Mouse (Mus musculus) forebrain, embryonic 12.5 days (tissue): Measurements from ENCODE around the gene Stk19. TPM values are rescaled to one million over a fixed set of nuclear protein-coding genes. Genes with fewer than 3 reads are reported as not detected.

Experiments
- ATAC-seq: fragments of 200-750 bp; cut with Nextera tagmentation; 2 replicates; pipeline ENCODE4 v1.8.0; 2017; ENCODE audit warnings: moderate TSS enrichment; ENCODE audit not compliant: low FRiP score
- H3K27ac ChIP-seq: fragments of 300-500 bp; sonication (generic); 2 replicates; pipeline ENCODE4 v1.5.1; 2016; ENCODE audit warnings: mild to moderate bottlenecking
- H3K27me3 ChIP-seq: fragments of 300-500 bp; sonication (generic); 2 replicates; pipeline ENCODE4 v1.6.1; 2016; ENCODE audit warnings: mild to moderate bottlenecking
- H3K36me3 ChIP-seq: fragments of 300-500 bp; sonication (generic); replicated peaks from 2 replicates; pipeline ENCODE4 v1.6.1; 2016; ENCODE audit warnings: mild to moderate bottlenecking
- H3K4me1 ChIP-seq: fragments of 300-500 bp; sonication (generic); 2 replicates; pipeline ENCODE4 v1.6.1; 2016
- H3K4me2 ChIP-seq: fragments of 300-500 bp; sonication (generic); 2 replicates; pipeline ENCODE4 v1.6.1; 2016; ENCODE audit warnings: mild to moderate bottlenecking, moderate library complexity
- H3K4me3 ChIP-seq: fragments of 300-500 bp; sonication (generic); replicated peaks from 2 replicates; pipeline ENCODE4 v1.5.1; 2016; ENCODE audit warnings: mild to moderate bottlenecking
- H3K9ac ChIP-seq: fragments of 300-500 bp; sonication (generic); 2 replicates; pipeline ENCODE4 v1.6.1; 2016; ENCODE audit warnings: mild to moderate bottlenecking
- H3K9me3 ChIP-seq: fragments of 300-500 bp; sonication (generic); 2 replicates; pipeline ENCODE4 v1.6.1; 2016
- WGBS: fragments of 180-500 bp; shearing (Covaris S2); methylation state at CpG from one replicate; pipeline ENCODE4 v1.1.7; 2016; 5-methylcytosine and 5-hydroxymethylcytosine counted together
- polyA plus RNA-seq: library from polyadenylated mRNA; unstranded; fragments of >200 nt; fragmentation: Nextera tagmentation; extraction: Ambion mirVana; gene quantifications from 2 replicates; pipeline ENCODE4 v1.2.1, GENCODE M21; 2016

Gene Stk19
- polyA plus RNA-seq = 28.6 and 32.7 TPM in 2 replicates

- Histone ChIP-seq H3K36me3 (peaks cover 51% of the 10 kb centered on the region), H3K4me2 (peak within 1 kb of the TSS; percentile 100), H3K9me3 (no peaks in the 10 kb centered on the region), H3K9ac (peak within 1 kb of the TSS; percentile 78), H3K4me1 (peaks cover 28% of the 10 kb centered on the region), H3K27ac (peak within 1 kb of the TSS; percentile 86), H3K27me3 (no peaks in the 10 kb centered on the region), H3K4me3 (peak within 1 kb of the TSS; percentile 78)
- ATAC-seq = peak; percentile 92
- under 1% methylated on average over 40 of the region's 40 CpGs for WGBS
Measured at GRCm38 (mm10) chr17:34836856-34837221, at the start of gene Stk19, which contains the start of gene Dxo. Stk19 (minus strand) TSS chr17:34836945. Dxo (plus strand) TSS chr17:34837019.

- Histone ChIP-seq H3K27ac (no peak overlapping the region), H3K36me3 (no peaks in the 10 kb centered on the region), H3K9ac (no peak overlapping the region), H3K9me3 (no peaks in the 10 kb centered on the region), H3K4me2 (no peak overlapping the region), H3K4me1 (0 out of 2 replicates have a peak, but pooled peaks cover 6% of the 10 kb centered on the region), H3K27me3 (peaks cover 10% of the 10 kb centered on the region), H3K4me3 (no peak overlapping the region)
- 94% methylated on average over 3 of the region's 3 CpGs for WGBS
- ATAC-seq = no peak
Measured at GRCm38 (mm10) chr17:34885615-34886014, 48.9 kb upstream of the Stk19 start.

- 87% methylated on average over 6 of the region's 6 CpGs for WGBS
- no peak for ATAC-seq
Measured at GRCm38 (mm10) chr17:34884704-34885103, 48.0 kb upstream of the Stk19 start.

GRCm38 (mm10) chr17:34883332-34883731, 46.6 kb upstream of the Stk19 start:
- H3K9ac ChIP-seq = no peak overlapping the region
- 70% methylated on average over 3 of the region's 3 CpGs for WGBS

More at GRCm38 (mm10) chr17:34884704-34885103, 48.0 kb upstream of the Stk19 start:
- no peaks in the 10 kb centered on the region for H3K9me3 ChIP-seq
- H3K27ac ChIP-seq = no peak overlapping the region
- H3K36me3 ChIP-seq = no peaks in the 10 kb centered on the region
- peaks cover 10% of the 10 kb centered on the region for H3K27me3 ChIP-seq
- H3K4me1 ChIP-seq = 0 out of 2 replicates have a peak, but pooled peaks cover 6% of the 10 kb centered on the region
- H3K9ac ChIP-seq = no peak overlapping the region
- H3K4me2 ChIP-seq = no peak overlapping the region
- H3K4me3 ChIP-seq = no peak overlapping the region

GRCm38 (mm10) chr17:34881683-34882310, 45.1 kb upstream of the Stk19 start, which contains the start of gene Gm20547:
Gm20547 (minus strand) TSS chr17:34882042.
- WGBS = 8% methylated on average over 15 of the region's 15 CpGs
- no peak within 1 kb of the TSS for H3K4me3 ChIP-seq
- no peaks in the 10 kb centered on the region for H3K9me3 ChIP-seq
- H3K36me3 ChIP-seq = no peaks in the 10 kb centered on the region
- no peak within 1 kb of the TSS for H3K9ac ChIP-seq
- H3K4me2 ChIP-seq = no peak within 1 kb of the TSS
- H3K27ac ChIP-seq = no peak within 1 kb of the TSS
- 0 out of 2 replicates have a peak, but pooled peaks cover 6% of the 10 kb centered on the region for H3K4me1 ChIP-seq
- ATAC-seq = no peak
- peaks cover 13% of the 10 kb centered on the region for H3K27me3 ChIP-seq

More at GRCm38 (mm10) chr17:34883332-34883731, 46.6 kb upstream of the Stk19 start:
- Histone ChIP-seq H3K4me1 (0 out of 2 replicates have a peak, but pooled peaks cover 6% of the 10 kb centered on the region), H3K36me3 (no peaks in the 10 kb centered on the region), H3K27me3 (peaks cover 10% of the 10 kb centered on the region), H3K4me3 (no peak overlapping the region), H3K27ac (no peak overlapping the region), H3K9me3 (no peaks in the 10 kb centered on the region), H3K4me2 (no peak overlapping the region)
- ATAC-seq = no peak

- no peak overlapping the region for H3K27ac ChIP-seq
- H3K4me3 ChIP-seq = no peak overlapping the region
- no peaks in the 10 kb centered on the region for H3K9me3 ChIP-seq
- H3K9ac ChIP-seq = no peak overlapping the region
- no peak for ATAC-seq
- no peak overlapping the region for H3K4me2 ChIP-seq
- H3K4me1 ChIP-seq = 0 out of 2 replicates have a peak, but pooled peaks cover 6% of the 10 kb centered on the region
- H3K27me3 ChIP-seq = peaks cover 13% of the 10 kb centered on the region
- H3K36me3 ChIP-seq = no peaks in the 10 kb centered on the region
Measured at GRCm38 (mm10) chr17:34881166-34881565, 44.4 kb upstream of the Stk19 start.

- Histone ChIP-seq H3K4me2 (no peak within 1 kb of the TSS), H3K4me3 (no peak within 1 kb of the TSS), H3K9ac (no peak within 1 kb of the TSS), H3K27ac (no peak within 1 kb of the TSS), H3K27me3 (peaks cover 13% of the 10 kb centered on the region), H3K36me3 (no peaks in the 10 kb centered on the region), H3K4me1 (0 out of 2 replicates have a peak, but pooled peaks cover 6% of the 10 kb centered on the region), H3K9me3 (no peaks in the 10 kb centered on the region)
- 66% methylated on average over 11 of the region's 11 CpGs for WGBS
- ATAC-seq = no peak
Measured at GRCm38 (mm10) chr17:34879336-34879879, 42.7 kb upstream of the Stk19 start, which contains the start of gene Zbtb12. Zbtb12 (plus strand) TSS chr17:34879483.

- Histone ChIP-seq H3K9ac (no peak overlapping the region), H3K4me3 (no peak overlapping the region), H3K27ac (no peak overlapping the region), H3K27me3 (0 out of 2 replicates have a peak, but pooled peaks cover 3% of the 10 kb centered on the region), H3K9me3 (no peaks in the 10 kb centered on the region), H3K4me2 (no peak overlapping the region), H3K36me3 (no peaks in the 10 kb centered on the region), H3K4me1 (no peaks in the 10 kb centered on the region)
- WGBS = 90% methylated on average over 6 of the region's 6 CpGs
- ATAC-seq = no peak
Measured at GRCm38 (mm10) chr17:34874321-34874720, 37.6 kb upstream of the Stk19 start.

- WGBS = 71% methylated on average over 7 of the region's 7 CpGs
- H3K9me3 ChIP-seq = no peaks in the 10 kb centered on the region
- H3K36me3 ChIP-seq = no peaks in the 10 kb centered on the region
- no peak overlapping the region for H3K4me2 ChIP-seq
- no peak overlapping the region for H3K27ac ChIP-seq
- no peak for ATAC-seq
- peaks cover 3% of the 10 kb centered on the region; the same call in 1 of the 2 replicates for H3K4me1 ChIP-seq
- no peak overlapping the region for H3K9ac ChIP-seq
- H3K27me3 ChIP-seq = peaks cover 9% of the 10 kb centered on the region; the same call in 1 of the 2 replicates
- H3K4me3 ChIP-seq = no peak overlapping the region
Measured at GRCm38 (mm10) chr17:34865981-34866380, 29.2 kb upstream of the Stk19 start.

GRCm38 (mm10) chr17:34862416-34863081, 25.8 kb upstream of the Stk19 start, which contains the start of gene Cfb:
Cfb (minus strand) TSS chr17:34862518.
- 76% methylated on average over 8 of the region's 8 CpGs for WGBS
- no peak within 1 kb of the TSS for H3K4me3 ChIP-seq
- no peak within 1 kb of the TSS for H3K9ac ChIP-seq

GRCm38 (mm10) chr17:34861704-34862415, 25.1 kb upstream of the Stk19 start:
- Histone ChIP-seq H3K27me3 (0 out of 2 replicates have a peak, but pooled peaks cover 9% of the 10 kb centered on the region), H3K36me3 (peaks cover 12% of the 10 kb centered on the region; the same call in 1 of the 2 replicates), H3K9ac (no peak overlapping the region), H3K4me2 (no peak overlapping the region), H3K4me1 (peaks cover 3% of the 10 kb centered on the region; the same call in 1 of the 2 replicates), H3K9me3 (no peaks in the 10 kb centered on the region), H3K27ac (no peak overlapping the region), H3K4me3 (no peak overlapping the region)
- no peak for ATAC-seq
- 80% methylated on average over 13 of the region's 13 CpGs for WGBS

More at GRCm38 (mm10) chr17:34862416-34863081, 25.8 kb upstream of the Stk19 start, which contains the start of gene Cfb:
- Histone ChIP-seq H3K4me1 (peaks cover 3% of the 10 kb centered on the region; the same call in 1 of the 2 replicates), H3K9me3 (no peaks in the 10 kb centered on the region), H3K27me3 (peaks cover 9% of the 10 kb centered on the region; the same call in 1 of the 2 replicates), H3K4me2 (no peak within 1 kb of the TSS), H3K27ac (no peak within 1 kb of the TSS), H3K36me3 (peaks cover 5% of the 10 kb centered on the region; the same call in 1 of the 2 replicates)
- ATAC-seq = no peak
